In genomic region chr13:5546011-5546410, GRCm38 (mm10) we compare ENCODE assay signal across 23 mouse cellular contexts.
"Had no signal": no experiment of that assay in that cellular context is flagged by ENCODE, and none has a peak within 500 bp of the region (broad histone marks: within the 10 kb centered on the region; RNA-seq: fewer than 3 reads in every experiment).

No protein-coding gene starts in this region.

- H3K27ac ChIP-seq: embryonic facial prominence, embryonic 10.5 days; embryonic facial prominence, embryonic 12.5 days; embryonic facial prominence, embryonic 13.5 days; embryonic facial prominence, embryonic 15.5 days; forebrain, embryonic 10.5 days; forebrain, embryonic 12.5 days; gastrocnemius, adult 2 months; heart, adult 2 months; heart, embryonic 10.5 days had no signal

- H3K9me3 ChIP-seq: embryonic facial prominence, embryonic 10.5 days; embryonic facial prominence, embryonic 12.5 days; embryonic facial prominence, embryonic 13.5 days; embryonic facial prominence, embryonic 15.5 days; forebrain, embryonic 10.5 days; forebrain, embryonic 12.5 days; forebrain, embryonic 15.5 days; heart, embryonic 10.5 days had no signal

- H3K4me1 ChIP-seq: embryonic facial prominence, embryonic 10.5 days; embryonic facial prominence, embryonic 12.5 days; embryonic facial prominence, embryonic 13.5 days; embryonic facial prominence, embryonic 15.5 days; forebrain, embryonic 10.5 days; forebrain, embryonic 12.5 days; forebrain, embryonic 15.5 days had no signal

- H3K4me3 ChIP-seq: embryonic facial prominence, embryonic 10.5 days; embryonic facial prominence, embryonic 12.5 days; embryonic facial prominence, embryonic 13.5 days; embryonic facial prominence, embryonic 15.5 days; erythroblast, embryonic 14.5 days; forebrain, embryonic 10.5 days; forebrain, embryonic 12.5 days; forebrain, embryonic 15.5 days; gastrocnemius, adult 2 months; heart, adult 2 months; heart, embryonic 10.5 days had no signal

- H3K36me3 ChIP-seq: embryonic facial prominence, embryonic 10.5 days; embryonic facial prominence, embryonic 12.5 days; embryonic facial prominence, embryonic 13.5 days; embryonic facial prominence, embryonic 15.5 days; forebrain, embryonic 10.5 days; forebrain, embryonic 12.5 days; forebrain, embryonic 15.5 days; heart, embryonic 10.5 days had no signal

- H3K27me3 ChIP-seq: embryonic facial prominence, embryonic 12.5 days; embryonic facial prominence, embryonic 13.5 days; embryonic facial prominence, embryonic 15.5 days; forebrain, embryonic 12.5 days; forebrain, embryonic 15.5 days had no signal

- H3K4me2 ChIP-seq: embryonic facial prominence, embryonic 12.5 days; embryonic facial prominence, embryonic 13.5 days; embryonic facial prominence, embryonic 15.5 days; forebrain, embryonic 12.5 days; forebrain, embryonic 15.5 days; heart, embryonic 11.5 days had no signal

- ATAC-seq: forebrain, embryonic 15.5 days; forebrain, postnatal 0 days had no signal

- DNase-seq: cerebellum, adult 9-11 months; cerebellum, postnatal 25 days; cerebellum, postnatal 36 days; embryo, embryonic 11 days; forebrain, postnatal 0 days; gastrocnemius, adult 2 months; gastrocnemius, postnatal 10 days; gastrocnemius, postnatal 14 days; gastrocnemius, postnatal 25 days; gastrocnemius, postnatal 36 days; heart, adult 11 months; heart, adult 18-20 months; heart, adult 2 months had no signal

- H3K9ac ChIP-seq: embryonic facial prominence, embryonic 12.5 days; embryonic facial prominence, embryonic 13.5 days; embryonic facial prominence, embryonic 15.5 days; forebrain, embryonic 12.5 days; forebrain, embryonic 15.5 days; forebrain, postnatal 0 days had no signal
